ENCODE assay signal across 26 mouse cellular contexts in the genomic region with DNA sequence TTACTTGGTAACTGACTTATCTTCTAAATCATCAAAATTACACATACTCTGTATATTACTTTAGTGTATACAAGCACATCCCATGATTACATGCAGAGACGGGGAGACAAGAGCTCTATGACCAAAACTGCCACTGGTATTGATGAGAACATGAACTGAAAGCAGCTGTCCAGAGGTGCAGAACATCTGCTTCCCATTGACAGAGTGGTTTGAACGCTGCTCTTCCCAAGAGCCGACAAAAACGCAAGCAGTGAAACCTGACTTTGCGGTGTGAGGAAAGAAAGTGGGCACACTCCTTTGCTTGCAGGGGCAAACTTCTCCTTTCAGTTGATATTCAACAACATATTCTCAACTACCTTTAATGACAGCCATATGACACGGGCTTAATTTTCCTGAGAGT.
"Had no signal": no experiment of that assay in that cellular context is flagged by ENCODE, and none has a peak within 500 bp of the region (broad histone marks: within the 10 kb centered on the region; RNA-seq: fewer than 3 reads in every experiment).

No protein-coding gene starts in this region.

- DNase-seq: gastrocnemius, adult 2 months; gastrocnemius, postnatal 10 days; gastrocnemius, postnatal 25 days; heart, adult 2 months; heart, postnatal 10 days; heart, postnatal 4 days; kidney, adult 18-20 months; kidney, adult 8-10 months; kidney, postnatal 10 days; kidney, postnatal 25 days; kidney, postnatal 4 days; layer of hippocampus, adult 9-11 months; left cerebral cortex, postnatal 4 days had no signal

- H3K36me3 ChIP-seq: intestine, embryonic 15.5 days had no signal

- H3K4me3 ChIP-seq: gastrocnemius, adult 2 months; heart, adult 2 months; heart, embryonic 10.5 days; heart, embryonic 12.5 days; hindbrain, embryonic 10.5 days; hindbrain, embryonic 12.5 days; intestine, embryonic 15.5 days; limb, embryonic 13.5 days; limb, embryonic 15.5 days; liver, embryonic 12.5 days had no signal

- H3K4me2 ChIP-seq: heart, embryonic 12.5 days; hindbrain, embryonic 12.5 days; hindbrain, embryonic 14.5 days; intestine, embryonic 15.5 days; limb, embryonic 13.5 days; limb, embryonic 15.5 days; liver, embryonic 12.5 days had no signal

- H3K4me1 ChIP-seq: heart, embryonic 10.5 days; heart, embryonic 12.5 days; hindbrain, embryonic 10.5 days; hindbrain, embryonic 12.5 days; intestine, embryonic 15.5 days; limb, embryonic 15.5 days; liver, embryonic 12.5 days had no signal

- H3K9me3 ChIP-seq: heart, embryonic 10.5 days; heart, embryonic 12.5 days; hindbrain, embryonic 10.5 days; hindbrain, embryonic 12.5 days; intestine, embryonic 15.5 days; limb, embryonic 13.5 days; limb, embryonic 15.5 days; liver, embryonic 12.5 days had no signal

- H3K27me3 ChIP-seq: heart, embryonic 12.5 days; hindbrain, embryonic 12.5 days; intestine, embryonic 15.5 days; limb, embryonic 13.5 days; limb, embryonic 15.5 days; liver, embryonic 12.5 days had no signal

- H3K27ac ChIP-seq: gastrocnemius, adult 2 months; heart, adult 2 months; heart, embryonic 10.5 days; hindbrain, embryonic 10.5 days; hindbrain, embryonic 12.5 days; hindbrain, embryonic 14.5 days; intestine, embryonic 15.5 days; limb, embryonic 13.5 days; limb, embryonic 15.5 days; liver, embryonic 12.5 days; liver, embryonic 14.5 days had no signal

- H3K9ac ChIP-seq: heart, embryonic 12.5 days; hindbrain, embryonic 12.5 days; hindbrain, embryonic 14.5 days; intestine, embryonic 15.5 days; limb, embryonic 13.5 days; limb, embryonic 15.5 days; liver, embryonic 12.5 days; liver, embryonic 14.5 days had no signal

- ATAC-seq: hindbrain, embryonic 16.5 days; inflammation-experienced regulatory T-cells, adult 6 months; intestine, embryonic 15.5 days; intestine, postnatal 0 days; liver, embryonic 12.5 days had no signal
